Mouse (Mus musculus) neutrophil, adult 5-6 weeks (primary cell): ENCODE results near the gene Tlr3. TPM values are rescaled to one million over a fixed set of nuclear protein-coding genes. Genes with fewer than 3 reads are reported as not detected.

ENCODE experiments used
- ATAC-seq: fragments of 151-379, 151-347 bp; 2 replicates; pipeline ENCODE4 v1.8.0; 2017; ENCODE audit warnings: mild to moderate bottlenecking, moderate TSS enrichment; ENCODE audit not compliant: insufficient number of reproducible peaks, poor library complexity, low FRiP score, severe bottlenecking; ENCODE audit errors: extremely low read depth
- total RNA-seq: library from RNA; stranded (forward); fragments of 200-1000 nt; gene quantifications from 2 replicates; pipeline ENCODE4 v1.2.3, GENCODE M21; 2017

Tlr3 gene
- total RNA-seq, 1 experiment from 2014 or later = 0.35 TPM

GRCm38 (mm10) chr8:45359091-45359605 lies 51.7 kb downstream of the Tlr3 start:
- no peak for ATAC-seq

GRCm38 (mm10) chr8:45358132-45358918 lies 52.6 kb downstream of the Tlr3 start:
- ATAC-seq = no peak

GRCm38 (mm10) chr8:45355809-45356208 lies 55.1 kb downstream of the Tlr3 start:
- ATAC-seq = no peak

Other genes with a start within 250 kb of the Tlr3 start
- gene F11, start 149.0 kb downstream of the Tlr3 start, total RNA-seq = not detected in 2 replicates
- not detected in 2 replicates for gene Klkb1, start 116.2 kb downstream of the Tlr3 start, total RNA-seq
- not detected in 2 replicates for gene Gm45753, start 102.6 kb downstream of the Tlr3 start, total RNA-seq
- 12.7 and 14.5 TPM in 2 replicates for gene Cyp4v3, start 77.9 kb downstream of the Tlr3 start, total RNA-seq
- gene Fam149a, start 28.8 kb downstream of the Tlr3 start, total RNA-seq = not detected in 2 replicates
- 0.25 and 0.93 TPM in 2 replicates for gene Sorbs2, start 96.7 kb upstream of the Tlr3 start, total RNA-seq